Mouse (Mus musculus) embryonic facial prominence, embryonic 10.5 days (tissue): ENCODE measurements at regions not wholly inside any gene's neighbourhood (a gene's known extent, or its start where the extent isn't known, plus 50 kb on each side); places are given as distances from the start of the nearest gene placed in this dataset.

Experiments used
- DNase-seq: peaks from one replicate; pipeline ENCODE4 v3.0.0-alpha.2; 2017; ENCODE audit warnings: low spot score
- H3K27ac ChIP-seq: fragments of 300-500 bp; sonication (generic); replicated peaks from 2 replicates; pipeline ENCODE4 v1.5.1; 2016; ENCODE audit warnings: mild to moderate bottlenecking
- H3K27me3 ChIP-seq: fragments of 300-500 bp; sonication (generic); replicated peaks from 2 replicates; pipeline ENCODE4 v1.6.1; 2016; ENCODE audit warnings: low read depth, mild to moderate bottlenecking; ENCODE audit not compliant: poor library complexity, severe bottlenecking
- H3K36me3 ChIP-seq: fragments of 300-500 bp; sonication (generic); replicated peaks from 2 replicates; pipeline ENCODE4 v1.6.1; 2016; ENCODE audit warnings: mild to moderate bottlenecking, moderate library complexity
- H3K4me1 ChIP-seq: fragments of 300-500 bp; sonication (generic); 2 replicates; pipeline ENCODE4 v1.6.1; 2016
- H3K4me3 ChIP-seq: fragments of 300-500 bp; sonication (generic); 2 replicates; pipeline ENCODE4 v1.5.1; 2016; ENCODE audit warnings: mild to moderate bottlenecking, moderate library complexity
- H3K9me3 ChIP-seq: fragments of 300-500 bp; sonication (generic); 2 replicates; pipeline ENCODE4 v1.6.1; 2016; ENCODE audit warnings: mild to moderate bottlenecking
- WGBS: fragments of 180-500 bp; shearing (Covaris S2); methylation state at CpG from one replicate; pipeline ENCODE4 v1.1.7; 2016; 5-methylcytosine and 5-hydroxymethylcytosine counted together

- Histone ChIP-seq H3K4me3 (no peak overlapping the region), H3K27ac (no peak overlapping the region), H3K36me3 (no peaks in the 10 kb centered on the region), H3K27me3 (no peaks in the 10 kb centered on the region), H3K9me3 (no peaks in the 10 kb centered on the region), H3K4me1 (peaks cover 53% of the 10 kb centered on the region)
- DNase-seq, result no peak
- 89% methylated on average over 6 of the region's 6 CpGs for WGBS
These were observed 417.8 kb downstream of the Rps24 start for GRCm38 (mm10) chr14:24904712-24905111.

DNA sequence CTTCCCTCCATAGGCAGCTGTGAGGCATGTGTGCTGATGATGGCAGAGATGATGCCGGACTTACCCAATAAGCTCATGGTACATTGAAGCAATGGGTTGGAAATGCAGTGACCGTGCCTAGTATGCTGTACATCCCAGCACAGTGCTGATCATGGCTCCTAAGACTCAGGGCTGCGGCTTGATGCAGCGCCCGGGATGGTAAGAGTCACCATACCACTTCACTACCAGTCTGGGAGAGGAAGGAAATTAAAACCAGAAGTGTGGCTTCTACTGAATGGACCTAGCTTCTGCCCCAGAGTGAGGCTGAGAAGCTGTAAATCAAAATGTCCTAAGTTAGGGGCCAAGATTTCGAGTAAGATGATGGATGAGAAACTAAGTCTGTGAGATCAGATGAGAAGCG lies 420.0 kb downstream of the Rps24 start:
- H3K27ac ChIP-seq, result 0 out of 2 replicates have a peak overlapping the region, but pooled peaks have one; percentile 25
- WGBS, result 79% methylated on average over 7 of the region's 7 CpGs
- DNase-seq, result no peak

DNA sequence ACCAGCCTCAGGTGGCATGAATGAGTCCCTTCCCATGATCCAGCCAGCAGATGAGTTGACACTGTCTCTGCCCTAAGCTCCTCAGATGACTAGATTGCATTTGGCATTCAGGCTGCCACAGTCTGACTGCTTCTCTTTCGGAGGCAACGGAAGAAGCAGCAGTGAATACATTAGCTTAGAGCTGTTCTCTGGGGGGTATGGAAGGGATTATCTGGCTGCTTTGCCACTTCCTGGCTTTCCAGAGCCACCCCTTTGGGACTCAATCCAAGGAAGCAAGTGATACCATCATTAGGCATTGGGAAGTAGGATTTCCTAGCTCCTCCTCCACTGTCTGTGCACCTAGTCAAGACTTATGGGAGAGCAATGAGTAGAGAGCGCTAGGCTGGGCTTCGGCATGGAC lies 421.5 kb downstream of the Rps24 start:
- Histone ChIP-seq H3K27me3 (0 out of 2 replicates have a peak, but pooled peaks cover 6% of the 10 kb centered on the region), H3K4me3 (no peak overlapping the region), H3K9me3 (no peaks in the 10 kb centered on the region), H3K27ac (0 out of 2 replicates have a peak overlapping the region, but pooled peaks have one; percentile 36), H3K36me3 (no peaks in the 10 kb centered on the region), H3K4me1 (peaks cover 19% of the 10 kb centered on the region)
- no peak for DNase-seq
- WGBS, result 80% methylated on average over 4 of the region's 4 CpGs

More for the DNA sequence above, 420.0 kb downstream of the Rps24 start:
- Histone ChIP-seq H3K9me3 (no peaks in the 10 kb centered on the region), H3K27me3 (0 out of 2 replicates have a peak, but pooled peaks cover 6% of the 10 kb centered on the region), H3K4me1 (peaks cover 31% of the 10 kb centered on the region), H3K4me3 (no peak overlapping the region), H3K36me3 (no peaks in the 10 kb centered on the region)

DNA sequence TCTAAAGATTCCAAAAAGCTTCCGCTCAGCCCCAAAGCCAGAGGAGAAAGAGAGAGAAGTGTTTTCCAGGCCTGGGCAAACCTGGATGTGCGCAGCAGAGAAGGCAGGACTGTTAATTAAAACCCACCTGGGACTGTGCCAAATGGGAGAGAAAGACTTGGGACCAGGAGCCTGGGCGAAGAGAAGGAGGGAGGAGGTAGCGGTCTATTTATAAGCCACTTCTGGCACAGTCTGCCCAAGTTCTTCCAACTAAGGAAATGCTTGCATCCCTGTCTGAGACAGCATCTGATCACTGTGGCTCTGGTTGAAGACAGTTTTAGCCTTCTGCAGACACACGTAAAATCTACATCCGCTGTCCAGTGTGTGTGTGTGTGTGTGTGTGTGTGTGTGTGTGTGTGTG lies 424.7 kb downstream of the Rps24 start:
- H3K27ac ChIP-seq, result no peak overlapping the region
- DNase-seq, result no peak
- 91% methylated on average over 6 of the region's 6 CpGs for WGBS

DNA sequence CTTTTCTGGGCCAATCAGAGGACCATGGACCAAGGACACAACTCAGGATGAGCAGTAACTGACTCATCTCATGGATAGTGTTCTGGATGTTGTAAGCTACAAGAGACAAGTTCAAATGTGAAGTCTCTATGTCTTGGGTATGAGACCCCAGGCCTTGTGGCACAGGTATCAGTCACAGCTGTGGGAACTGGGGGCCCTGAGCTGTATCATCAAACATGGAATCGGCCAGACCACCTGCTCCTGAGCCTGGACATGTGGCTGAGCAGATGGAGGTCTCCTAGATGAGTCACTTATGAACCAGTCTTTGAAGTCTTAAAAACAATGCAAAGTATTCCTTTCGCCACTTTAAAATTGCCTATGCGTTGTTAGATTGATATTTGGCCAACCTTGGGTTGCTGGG lies 432.1 kb downstream of the Rps24 start:
- DNase-seq, result no peak
- 93% methylated on average over 3 of the region's 3 CpGs for WGBS

More for the DNA sequence above, 424.7 kb downstream of the Rps24 start:
- Histone ChIP-seq H3K27me3 (0 out of 2 replicates have a peak, but pooled peaks cover 6% of the 10 kb centered on the region), H3K9me3 (no peaks in the 10 kb centered on the region), H3K36me3 (no peaks in the 10 kb centered on the region), H3K4me3 (no peak overlapping the region), H3K4me1 (peaks cover 23% of the 10 kb centered on the region)

DNA sequence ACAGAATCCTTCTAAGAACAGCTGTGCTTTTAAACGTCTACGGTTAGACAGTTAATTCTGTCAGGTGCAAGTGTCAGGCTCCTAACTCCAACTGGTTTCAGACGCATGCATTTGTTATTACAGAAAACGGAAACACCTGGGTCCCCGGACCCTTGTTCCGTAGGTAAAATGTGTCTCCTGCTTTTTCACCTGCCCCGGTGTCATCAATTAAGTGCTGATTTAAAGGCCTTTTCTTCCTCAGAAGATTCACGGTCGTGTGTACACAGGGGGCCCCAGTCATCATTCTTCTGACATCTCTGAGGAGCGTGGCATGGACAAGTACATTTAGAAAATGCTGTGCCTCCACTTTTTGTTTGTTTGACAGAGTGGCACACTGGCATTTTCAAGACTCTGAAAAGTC lies 435.1 kb downstream of the Rps24 start:
- DNase-seq, result no peak
- WGBS, result 84% methylated on average over 10 of the region's 10 CpGs
- Histone ChIP-seq H3K27ac (no peak overlapping the region), H3K9me3 (no peaks in the 10 kb centered on the region), H3K36me3 (no peaks in the 10 kb centered on the region), H3K4me1 (peaks cover 21% of the 10 kb centered on the region), H3K27me3 (no peaks in the 10 kb centered on the region), H3K4me3 (no peak overlapping the region)

More for the DNA sequence above, 432.1 kb downstream of the Rps24 start:
- H3K36me3 ChIP-seq, result no peaks in the 10 kb centered on the region
- H3K4me3 ChIP-seq, result no peak overlapping the region
- no peaks in the 10 kb centered on the region for H3K27me3 ChIP-seq
- peaks cover 14% of the 10 kb centered on the region for H3K4me1 ChIP-seq
- no peaks in the 10 kb centered on the region for H3K9me3 ChIP-seq
- no peak overlapping the region for H3K27ac ChIP-seq

DNA sequence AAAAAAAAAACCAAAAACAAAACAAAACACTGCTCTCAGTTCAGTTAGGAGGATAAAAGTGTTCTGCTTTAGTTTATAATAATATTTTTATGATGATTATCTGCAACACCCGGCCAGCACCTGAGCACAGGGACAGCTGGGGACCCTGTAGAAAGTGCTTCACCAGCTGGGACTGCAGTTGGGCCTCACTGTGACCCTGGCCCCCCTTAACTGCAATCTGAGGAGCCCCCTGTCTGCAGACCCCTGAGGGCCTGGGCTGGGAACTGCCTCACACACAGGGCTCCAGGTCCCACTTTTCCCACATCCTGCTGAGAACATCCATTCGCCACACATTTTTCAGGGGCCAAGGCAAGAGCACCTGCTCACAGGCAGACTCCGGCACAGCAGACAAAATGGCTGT lies 437.6 kb downstream of the Rps24 start:
- peak; percentile 30 for DNase-seq
- Histone ChIP-seq H3K36me3 (no peaks in the 10 kb centered on the region), H3K4me3 (no peak overlapping the region), H3K4me1 (peaks cover 26% of the 10 kb centered on the region), H3K27ac (no peak overlapping the region), H3K27me3 (no peaks in the 10 kb centered on the region; the same call in 1 of the 2 replicates), H3K9me3 (no peaks in the 10 kb centered on the region)
- 74% methylated on average over 3 of the region's 3 CpGs for WGBS

- Histone ChIP-seq H3K36me3 (no peaks in the 10 kb centered on the region), H3K4me1 (peaks cover 41% of the 10 kb centered on the region), H3K9me3 (no peaks in the 10 kb centered on the region), H3K27ac (peak overlapping the region; percentile 64), H3K27me3 (no peaks in the 10 kb centered on the region; the same call in 1 of the 2 replicates), H3K4me3 (no peak overlapping the region)
- no peak for DNase-seq
- 43% methylated on average over 11 of the region's 11 CpGs for WGBS
These were observed 439.4 kb downstream of the Rps24 start for GRCm38 (mm10) chr14:24926086-24927048.

- DNase-seq, result no peak
- WGBS, result 81% methylated on average over 3 of the region's 3 CpGs
- H3K36me3 ChIP-seq, result no peaks in the 10 kb centered on the region
- H3K4me1 ChIP-seq, result peaks cover 41% of the 10 kb centered on the region
- H3K9me3 ChIP-seq, result no peaks in the 10 kb centered on the region
- no peaks in the 10 kb centered on the region; the same call in 1 of the 2 replicates for H3K27me3 ChIP-seq
- H3K27ac ChIP-seq, result no peak overlapping the region
- H3K4me3 ChIP-seq, result no peak overlapping the region
These were observed 441.8 kb downstream of the Rps24 start for GRCm38 (mm10) chr14:24928726-24929125.

- Histone ChIP-seq H3K9me3 (no peaks in the 10 kb centered on the region), H3K4me1 (peaks cover 31% of the 10 kb centered on the region), H3K36me3 (no peaks in the 10 kb centered on the region), H3K27ac (no peak overlapping the region; the same call in 1 of the 2 replicates), H3K4me3 (no peak overlapping the region), H3K27me3 (no peaks in the 10 kb centered on the region; the same call in 1 of the 2 replicates)
- DNase-seq, result peak; percentile 21
- 22% methylated on average over 7 of the region's 7 CpGs for WGBS
These were observed 443.3 kb downstream of the Rps24 start for GRCm38 (mm10) chr14:24930251-24930650.

- Histone ChIP-seq H3K4me3 (no peak overlapping the region), H3K9me3 (no peaks in the 10 kb centered on the region), H3K27me3 (no peaks in the 10 kb centered on the region), H3K36me3 (no peaks in the 10 kb centered on the region), H3K27ac (no peak overlapping the region), H3K4me1 (peaks cover 13% of the 10 kb centered on the region; the same call in 1 of the 2 replicates)
- WGBS, result 88% methylated on average over 2 of the region's 2 CpGs
- DNase-seq, result no peak
These were observed 451.0 kb downstream of the Rps24 start for GRCm38 (mm10) chr14:24937876-24938275.

DNA sequence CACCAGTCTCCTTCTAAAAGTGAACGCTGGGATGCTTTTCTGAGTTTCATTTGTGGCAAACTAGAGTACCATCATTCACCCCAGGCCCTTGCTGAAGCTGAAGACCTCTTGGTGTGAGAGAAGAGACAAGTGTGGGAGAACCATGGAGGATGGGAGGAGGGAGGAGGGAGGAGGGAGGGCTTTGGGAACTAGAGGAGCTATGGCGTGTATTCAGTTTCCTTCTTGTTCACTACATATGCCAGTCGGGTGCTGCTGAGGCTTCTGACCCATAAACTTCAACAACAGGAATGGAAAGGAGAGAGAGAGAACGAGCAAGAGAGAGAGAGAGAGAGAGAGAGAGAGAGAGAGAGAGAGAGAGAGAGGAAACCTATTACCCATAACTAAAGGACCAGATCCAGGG lies 452.1 kb downstream of the Rps24 start:
- 74% methylated on average over 4 of the region's 4 CpGs for WGBS
- H3K4me3 ChIP-seq, result no peak overlapping the region
- no peak overlapping the region for H3K27ac ChIP-seq
- no peaks in the 10 kb centered on the region for H3K9me3 ChIP-seq
- no peaks in the 10 kb centered on the region for H3K36me3 ChIP-seq
- peaks cover 13% of the 10 kb centered on the region; the same call in 1 of the 2 replicates for H3K4me1 ChIP-seq
- no peak for DNase-seq
- H3K27me3 ChIP-seq, result no peaks in the 10 kb centered on the region
